Mouse (Mus musculus): ENCODE data around the gene Micall2.

- TF ChIP-seq CTCF (IDR thresholded peaks at IDR 0.05; ENCODE audit: low read depth, low read length) = no peak
- no peak for TF ChIP-seq GATA1 (IDR thresholded peaks at IDR 0.05; ENCODE audit: borderline replicate concordance, low read length)
- no peak for TF ChIP-seq TAL1 (conservative IDR thresholded peaks at IDR 0.05; ENCODE audit: low read depth, low read length)
- TF ChIP-seq POLR2AphosphoS5 (IDR thresholded peaks at IDR 0.05; ENCODE audit: insufficient replicate concordance, low read depth, low read length) = no peak
These were observed 70.8 kb downstream of the Micall2 start for GRCm38 (mm10) chr5:139665375-139665774.

All from G1E (cell line).